Mouse (Mus musculus) right cerebral cortex, adult 2 months (tissue): Measurements from ENCODE around the gene Gins2.

ENCODE experiments used
- DNase-seq, 2 experiments: peaks; one replicate each; pipeline ENCODE4 v3.0.0; 2021 to 2022; ENCODE audit warnings: low spot score in 2 of 2

The Gins2 gene

GRCm38 (mm10) chr8:120548313-120548761, 40.8 kb downstream of the Gins2 start:
- DNase-seq = peak; percentile 73

- no peak for DNase-seq
Measured at GRCm38 (mm10) chr8:120547562-120547961, 41.5 kb downstream of the Gins2 start.

- no peak for DNase-seq
Measured at GRCm38 (mm10) chr8:120544155-120544554, 44.9 kb downstream of the Gins2 start.

- no peak for DNase-seq
Measured at GRCm38 (mm10) chr8:120543416-120544055, 45.6 kb downstream of the Gins2 start.

- no peak for DNase-seq
Measured at GRCm38 (mm10) chr8:120542995-120543394, 46.1 kb downstream of the Gins2 start.

- no peak for DNase-seq
Measured at GRCm38 (mm10) chr8:120539775-120540625, 49.1 kb downstream of the Gins2 start.

GRCm38 (mm10) chr8:120539381-120539774, 49.7 kb downstream of the Gins2 start:
- no peak for DNase-seq

GRCm38 (mm10) chr8:120538397-120539240, 50.5 kb downstream of the Gins2 start:
- peak; percentile 76 to 83 for DNase-seq

- DNase-seq = peak; percentile 64 to 75
Measured at GRCm38 (mm10) chr8:120537818-120538396, 51.2 kb downstream of the Gins2 start.

GRCm38 (mm10) chr8:120537207-120537817, 51.8 kb downstream of the Gins2 start:
- DNase-seq = peak; percentile 54 to 68

- DNase-seq = peak; percentile 61 to 69
Measured at GRCm38 (mm10) chr8:120536306-120537206, 52.5 kb downstream of the Gins2 start.

GRCm38 (mm10) chr8:120535452-120536305, 53.4 kb downstream of the Gins2 start:
- peak; percentile 74 to 79 for DNase-seq

- DNase-seq = peak; percentile 79 to 83
Measured at GRCm38 (mm10) chr8:120534504-120535368, 54.4 kb downstream of the Gins2 start.

GRCm38 (mm10) chr8:120534080-120534479, 55.0 kb downstream of the Gins2 start:
- no peak for DNase-seq

- no peak for DNase-seq
Measured at GRCm38 (mm10) chr8:120533380-120533779, 55.7 kb downstream of the Gins2 start.

GRCm38 (mm10) chr8:120532517-120533215, 56.4 kb downstream of the Gins2 start:
- no peak for DNase-seq

- DNase-seq = no peak
Measured at GRCm38 (mm10) chr8:120531775-120532516, 57.2 kb downstream of the Gins2 start.
